Mouse (Mus musculus): ENCODE measurements around the gene Tmem30b.
"Not testable (repeated sequence)": the region's sequence is repeated elsewhere in the genome, so short reads cannot be mapped to it uniquely, and the experiment has no call there.

Gene Tmem30b

DNA sequence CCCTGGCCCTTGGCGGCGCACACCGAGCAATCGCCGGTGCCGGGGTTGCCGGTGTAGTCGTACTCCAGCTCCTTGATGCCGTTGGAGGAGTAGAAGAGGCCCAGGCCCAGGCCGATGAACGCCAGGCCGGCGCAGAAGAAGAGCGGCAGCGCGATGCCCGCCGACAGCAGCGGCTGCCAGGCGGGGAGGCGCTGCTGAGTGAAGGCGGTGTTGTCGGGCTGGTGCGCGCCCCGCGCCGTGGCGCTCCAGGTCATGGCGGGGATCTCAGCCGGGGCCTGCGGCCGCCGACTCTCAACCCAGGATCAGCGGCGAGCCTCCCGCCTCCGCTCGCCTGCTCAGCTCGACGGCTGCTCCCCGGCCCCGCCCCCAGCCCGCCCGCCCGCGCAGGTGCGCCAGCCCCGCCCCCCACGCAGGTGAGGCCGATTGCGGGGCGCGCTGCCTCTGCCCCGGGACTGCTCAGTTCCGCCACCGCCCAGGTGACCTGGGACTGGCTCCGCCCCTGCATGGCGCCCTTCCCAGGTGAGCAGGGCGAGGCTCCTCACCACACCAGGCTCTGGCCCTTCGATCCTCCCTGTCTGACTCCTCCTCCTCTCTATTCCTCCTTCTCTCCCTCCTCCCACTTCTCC lies at the start of gene Tmem30b:
Tmem30b (minus strand) TSS at position 307 of the 626 bp plus-strand sequence.
- DNase-seq (ENCODE audit: low read depth, low spot score), result peak; percentile 8

DNA sequence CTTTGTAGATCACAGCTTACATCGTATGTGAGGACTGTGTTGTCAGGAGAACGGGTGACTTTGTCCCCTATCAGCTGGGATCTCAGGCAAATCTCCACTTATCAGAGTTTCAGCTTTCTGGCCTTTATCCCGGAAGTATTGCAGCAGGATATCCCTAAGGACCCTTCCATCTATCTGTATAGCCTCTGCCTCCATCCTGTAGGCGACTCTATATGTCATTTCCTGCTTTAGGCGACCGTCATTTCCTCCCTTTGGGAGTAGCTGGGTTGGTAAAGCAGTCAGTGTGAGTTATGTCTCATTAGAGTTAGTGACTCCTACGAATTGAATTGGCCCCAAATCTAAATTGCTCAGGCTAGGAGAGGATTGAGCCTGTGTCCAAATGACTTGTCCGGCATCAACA lies 49.0 kb upstream of the Tmem30b start:
- DNase-seq (ENCODE audit: low read depth, low spot score), result no peak

DNA sequence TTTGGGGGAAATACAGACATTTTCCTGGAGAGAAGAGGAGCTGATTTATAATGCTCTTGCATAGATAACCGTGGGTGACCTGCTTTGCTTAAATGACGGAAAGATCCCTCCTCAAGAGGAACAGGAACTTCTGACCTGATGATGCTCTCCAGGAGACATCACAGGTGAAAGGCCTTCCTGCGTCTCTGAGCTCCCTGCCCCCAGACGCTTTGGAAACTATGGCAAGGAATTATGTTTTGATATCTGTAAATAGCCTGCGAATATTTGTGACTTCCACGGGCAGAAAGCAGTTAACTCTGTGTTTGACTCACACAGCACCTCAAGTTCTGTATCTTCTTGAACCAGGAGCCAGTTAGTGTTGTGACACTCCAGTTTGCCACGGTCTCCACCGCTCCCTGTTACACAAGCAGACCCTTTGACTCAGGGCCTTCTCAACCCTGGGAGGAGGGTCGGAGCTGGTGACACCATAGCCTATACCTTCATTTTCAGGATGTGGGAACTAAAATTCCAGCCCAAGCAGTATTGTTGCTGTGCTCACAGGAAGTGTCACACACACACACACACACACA lies 48.1 kb upstream of the Tmem30b start:
- no peak for DNase-seq (ENCODE audit: low read depth, low spot score)

DNA sequence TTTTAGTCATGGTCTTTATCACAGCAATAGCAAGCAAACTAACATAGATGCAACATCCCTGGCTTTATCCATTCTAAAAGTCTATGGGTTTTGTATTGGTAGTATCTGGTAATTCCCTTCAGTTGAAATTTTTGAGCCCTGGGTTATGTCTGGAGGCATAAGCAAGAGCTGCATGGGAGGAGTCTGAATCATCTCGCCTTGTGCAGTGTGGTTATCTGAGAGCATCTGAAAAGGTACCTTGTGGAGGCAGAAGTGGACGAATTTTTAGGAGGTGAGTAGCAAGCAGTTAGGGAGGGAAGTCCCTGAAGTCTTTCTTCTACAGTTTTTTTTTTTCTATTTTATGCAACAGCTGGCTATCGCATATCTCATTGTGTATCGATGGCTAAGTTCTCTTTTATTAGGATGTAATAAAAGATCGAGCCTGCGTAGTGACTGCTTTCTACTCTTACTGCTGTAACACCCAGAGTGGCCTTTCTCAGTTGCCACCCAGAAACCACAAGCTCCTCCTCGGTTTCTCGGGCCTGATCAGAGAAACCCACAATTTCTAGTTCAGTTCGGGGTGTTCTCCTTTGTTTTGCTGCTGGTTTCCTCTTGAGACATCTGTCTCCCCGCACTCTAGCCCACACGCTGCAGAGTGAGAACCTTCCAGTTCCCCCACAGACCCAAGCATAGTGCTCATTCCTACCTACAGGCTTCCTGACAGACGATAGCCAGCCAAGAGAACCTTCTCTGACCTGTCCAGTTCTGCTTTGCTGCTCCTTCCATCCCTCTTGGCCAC lies 47.0 kb upstream of the Tmem30b start:
- DNase-seq (ENCODE audit: low read depth, low spot score), result no peak

DNA sequence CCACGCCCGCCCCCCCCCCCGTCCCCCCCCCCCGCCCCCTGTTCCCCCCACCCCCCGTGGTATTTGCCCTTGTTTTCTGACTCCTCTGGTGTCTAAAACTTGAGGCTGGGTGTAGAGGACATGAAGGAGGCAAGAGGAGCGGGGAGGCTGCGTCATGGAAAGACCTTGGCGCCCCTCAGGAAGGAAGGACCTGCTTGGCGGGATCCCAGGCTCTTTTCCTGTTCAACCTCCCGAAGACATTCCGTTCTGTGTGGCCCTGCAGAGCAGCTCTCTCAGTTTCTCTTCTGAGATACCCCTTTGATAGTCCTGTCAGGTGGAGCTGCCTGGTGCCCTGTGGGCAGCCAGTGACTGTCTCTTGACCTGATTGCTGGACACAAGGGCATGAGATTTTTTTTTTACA lies 45.4 kb upstream of the Tmem30b start:
- DNase-seq (ENCODE audit: low read depth, low spot score), result no peak

DNA sequence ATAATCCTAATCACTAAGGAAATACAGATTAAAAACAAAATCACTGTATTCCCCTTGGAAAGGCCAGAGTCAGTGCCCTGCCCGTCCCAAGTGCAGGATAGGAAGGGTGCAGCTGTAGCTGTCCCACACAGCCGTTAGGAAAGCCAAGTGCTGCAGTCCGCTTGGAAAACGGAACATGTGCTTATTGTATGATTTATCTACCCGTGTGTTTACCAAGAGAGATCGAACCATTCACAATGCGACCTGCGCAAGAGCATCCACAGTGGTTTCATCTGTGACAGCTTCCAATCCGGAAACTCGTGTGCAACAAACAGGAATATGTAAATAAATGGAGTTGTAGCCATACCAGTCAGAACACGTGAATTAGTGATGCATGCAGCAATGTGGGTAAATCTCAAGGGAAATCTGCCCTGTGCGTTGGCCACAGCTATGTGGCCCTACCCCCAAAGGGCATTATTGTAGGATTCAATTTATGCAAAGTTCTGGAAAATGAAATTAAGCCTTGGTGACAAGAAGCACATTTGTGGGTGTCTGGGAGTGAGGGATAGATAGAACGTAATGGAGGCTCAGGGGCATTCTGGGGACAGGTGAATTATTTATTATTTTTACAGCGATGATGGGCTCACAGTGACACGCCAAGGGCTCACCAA lies 44.6 kb upstream of the Tmem30b start:
- DNase-seq (ENCODE audit: low read depth, low spot score), result no peak

DNA sequence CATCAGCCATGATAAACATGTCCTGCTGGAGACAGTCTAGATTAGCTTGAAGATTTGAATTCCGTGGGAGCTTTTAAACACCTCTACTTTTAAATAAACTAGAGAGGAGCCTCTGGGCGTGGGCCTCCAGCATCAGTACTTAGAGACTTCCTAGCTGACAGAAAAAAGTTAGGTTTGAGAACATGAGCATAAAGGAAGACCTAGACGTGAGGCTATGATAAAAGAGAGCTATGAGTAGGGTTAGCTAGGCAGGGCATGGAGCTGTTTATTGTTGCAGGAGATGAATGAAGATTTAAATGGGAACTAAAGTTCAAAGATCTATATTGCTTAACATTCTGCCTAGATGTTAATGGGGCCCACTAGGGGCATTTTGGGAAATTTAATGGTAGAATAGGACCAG lies 41.1 kb upstream of the Tmem30b start:
- DNase-seq (ENCODE audit: low read depth, low spot score), result no peak

DNA sequence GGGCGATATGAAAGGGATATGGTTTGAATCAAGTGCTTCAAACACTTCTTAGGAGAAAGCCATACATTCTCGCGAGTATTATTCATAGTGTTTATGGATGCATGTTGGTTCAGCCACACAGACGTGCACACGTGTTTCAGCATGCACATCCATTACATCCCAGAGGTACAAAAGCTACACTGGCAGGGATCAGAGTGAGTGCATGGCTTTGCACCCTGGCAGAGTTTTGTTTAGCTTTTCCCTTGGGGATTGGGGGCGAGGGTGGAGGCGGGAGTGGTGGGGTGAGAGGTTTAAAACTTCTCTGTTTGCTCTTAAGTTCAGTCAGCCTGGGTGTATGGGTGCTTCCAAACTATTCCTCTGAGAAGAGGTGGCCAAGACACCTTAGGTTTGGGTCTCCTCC lies 39.7 kb upstream of the Tmem30b start:
- no peak for DNase-seq (ENCODE audit: low read depth, low spot score)

DNA sequence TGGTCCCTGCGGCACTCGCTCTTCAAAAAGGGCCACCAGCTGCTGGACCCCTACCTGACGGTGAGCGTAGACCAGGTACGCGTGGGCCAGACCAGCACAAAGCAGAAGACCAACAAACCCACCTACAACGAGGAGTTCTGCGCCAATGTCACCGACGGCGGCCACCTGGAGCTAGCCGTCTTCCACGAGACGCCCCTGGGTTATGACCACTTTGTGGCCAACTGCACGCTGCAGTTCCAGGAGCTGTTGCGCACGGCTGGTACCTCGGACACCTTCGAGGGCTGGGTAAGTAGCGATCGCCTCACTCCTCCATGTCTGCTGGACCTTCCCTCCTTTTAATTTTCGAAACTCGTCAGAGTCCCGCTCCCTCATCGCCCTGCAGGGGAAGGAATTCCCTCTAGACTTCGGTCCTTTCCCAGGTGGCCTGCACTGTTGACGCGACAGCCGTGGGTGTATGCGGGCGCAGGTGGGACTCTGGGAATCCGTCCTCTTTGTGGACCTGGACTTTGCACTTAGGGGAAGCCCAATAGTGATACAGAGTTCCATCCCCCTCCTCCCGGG lies 39.1 kb upstream of the Tmem30b start:
- no peak for DNase-seq (ENCODE audit: low read depth, low spot score)

DNA sequence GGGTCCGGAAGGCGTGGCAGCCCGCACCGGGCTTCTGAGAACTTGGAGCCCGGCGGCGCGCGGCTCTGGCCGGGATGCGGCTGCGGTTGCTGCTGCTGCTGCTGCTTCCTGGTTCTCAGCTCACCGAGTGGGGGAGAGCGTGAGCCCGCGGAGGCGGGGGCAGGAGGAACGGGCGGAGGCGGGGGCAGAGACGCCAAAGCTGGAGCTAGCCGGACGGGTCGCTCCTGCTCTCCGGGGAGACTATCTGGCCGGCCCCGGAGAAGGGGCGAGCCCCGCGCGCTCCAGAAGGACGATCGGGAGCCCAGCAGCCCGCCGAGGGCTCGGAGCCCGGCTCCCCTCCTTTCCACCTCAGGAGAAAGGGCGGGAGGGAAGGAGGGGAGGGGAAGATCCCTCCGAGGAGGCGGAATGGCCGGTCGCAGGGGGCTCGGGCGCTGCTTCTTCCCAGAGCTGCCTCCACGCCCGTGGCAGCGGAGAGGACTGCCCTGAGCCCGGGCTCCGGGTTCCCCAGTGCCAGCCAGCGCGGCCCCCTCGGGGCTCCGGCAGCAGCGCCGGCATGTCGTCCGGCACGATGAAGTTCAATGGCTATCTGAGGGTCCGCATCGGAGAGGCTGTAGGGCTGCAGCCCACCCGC lies 38.5 kb upstream of the Tmem30b start, which contains the start of gene Prkch:
Prkch (plus strand) TSS at position 187 of the 631 bp plus-strand sequence.
- DNase-seq (ENCODE audit: low read depth, low spot score), result peak; percentile 68

DNA sequence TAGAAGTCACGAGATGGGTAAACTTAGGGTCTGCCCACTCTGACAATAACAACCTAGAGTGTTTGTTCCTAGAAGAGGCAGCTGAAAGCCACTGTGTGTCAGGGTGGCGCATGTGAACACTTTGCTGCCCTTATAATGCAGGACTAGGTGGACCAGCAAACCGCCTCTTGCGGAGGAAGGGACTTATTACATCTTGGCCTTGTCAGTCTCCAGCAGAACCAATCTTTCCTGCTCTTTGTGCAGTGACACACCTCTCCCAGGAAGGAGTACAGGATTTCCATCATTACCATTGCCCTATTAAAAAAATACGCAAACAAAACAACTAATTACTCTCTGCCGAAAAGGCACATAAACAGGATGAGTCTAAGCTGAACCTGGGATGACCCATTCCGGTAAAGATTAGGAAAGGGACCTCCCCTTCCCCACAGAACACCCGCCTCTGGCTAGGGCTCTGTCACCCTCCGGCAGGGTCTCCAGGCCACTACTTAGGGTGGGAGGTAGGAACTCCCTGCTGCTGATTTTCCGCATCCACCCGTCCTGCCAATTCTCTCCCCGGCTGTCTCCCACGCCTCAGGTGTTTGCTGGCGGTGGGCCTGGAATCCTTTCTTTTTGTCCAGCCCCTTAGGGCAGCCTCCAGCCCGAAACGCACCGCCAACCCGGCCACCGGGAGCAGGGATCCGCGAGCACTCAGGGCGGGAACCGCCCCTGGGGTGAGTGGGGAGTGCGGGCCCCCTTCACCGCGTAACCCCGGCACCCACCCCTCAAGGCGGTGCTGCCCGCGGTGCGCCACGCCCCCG lies 37.8 kb upstream of the Tmem30b start:
- DNase-seq (ENCODE audit: low read depth, low spot score), result no peak

DNA sequence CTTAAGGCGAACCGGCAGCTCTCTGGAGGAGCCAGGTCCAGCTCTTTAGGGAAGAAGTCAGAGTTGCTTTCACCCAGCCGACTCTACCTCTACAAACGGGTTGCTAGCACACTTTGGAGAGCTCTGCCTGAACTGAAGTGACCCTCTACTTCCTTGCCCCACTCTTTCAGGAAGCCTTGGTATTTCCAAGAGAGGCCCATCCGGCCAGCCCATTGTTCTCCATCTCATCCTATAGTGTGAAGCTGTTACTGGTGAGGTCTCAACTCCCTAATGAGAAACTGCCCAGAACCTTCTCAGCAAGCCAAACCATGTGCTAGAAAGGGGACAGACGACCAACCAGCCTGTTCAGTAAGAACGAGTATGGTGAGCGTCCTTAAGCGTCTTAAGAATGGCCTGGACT lies 37.1 kb upstream of the Tmem30b start:
- no peak for DNase-seq (ENCODE audit: low read depth, low spot score)

DNA sequence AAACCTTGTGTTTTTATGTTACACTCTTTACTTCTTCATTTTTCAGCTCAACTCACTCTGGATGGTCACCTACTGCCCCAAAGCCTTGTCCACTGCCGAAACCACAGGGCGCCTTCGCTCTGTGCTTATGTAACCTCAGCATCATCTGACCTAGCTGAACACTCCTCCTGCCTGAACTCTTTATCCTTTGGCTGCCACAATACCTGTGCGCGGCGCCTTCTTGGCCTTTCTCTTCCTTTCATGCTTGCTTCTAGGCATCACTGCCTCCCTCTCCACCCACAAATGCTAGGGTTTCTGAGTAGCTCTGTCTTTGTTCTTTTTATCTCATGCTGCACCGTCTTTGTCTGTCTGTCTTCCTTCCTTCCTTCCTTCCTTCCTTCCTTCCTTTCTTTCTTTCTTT lies 34.6 kb upstream of the Tmem30b start:
- DNase-seq (ENCODE audit: low read depth, low spot score), result no peak

DNA sequence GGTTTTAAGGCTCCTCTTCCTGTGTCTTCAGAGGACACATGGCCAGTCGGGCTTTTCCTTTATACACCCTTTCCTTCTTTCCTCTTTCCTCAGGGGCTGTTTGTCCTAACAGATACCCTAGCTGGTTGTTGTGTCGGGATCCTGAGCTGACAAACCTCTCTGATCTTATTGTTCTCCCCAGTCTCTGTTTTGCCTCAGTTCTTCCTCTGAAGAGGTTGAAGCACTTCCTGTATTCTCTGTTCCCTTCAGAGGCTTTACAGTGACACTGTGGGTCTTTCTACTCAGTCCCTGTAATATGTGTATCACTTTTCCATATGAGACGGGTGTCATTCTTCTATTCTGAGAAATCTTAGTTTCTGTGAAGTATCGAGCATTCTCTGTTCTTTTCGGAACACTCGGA lies 31.9 kb upstream of the Tmem30b start:
- DNase-seq (ENCODE audit: low read depth, low spot score), result no peak

DNA sequence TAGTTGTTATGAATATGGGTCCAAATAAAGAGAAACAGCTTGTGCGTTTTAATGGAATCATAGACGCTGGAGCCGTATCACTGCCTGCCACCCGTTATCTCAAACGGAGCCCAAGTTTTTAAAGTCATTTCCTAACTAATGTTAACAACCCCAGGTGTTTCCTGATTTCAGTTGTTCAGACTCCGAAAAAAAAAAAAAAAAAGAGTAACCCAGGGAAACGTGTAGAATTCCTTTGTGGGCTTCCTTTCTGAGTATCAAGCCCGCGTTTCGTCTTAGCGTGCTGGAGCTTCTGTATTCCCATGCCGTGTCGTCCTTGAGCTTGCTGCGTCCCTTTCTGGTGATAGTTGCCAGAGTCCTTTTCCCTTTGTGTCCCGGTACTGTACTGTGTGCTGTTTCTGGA lies 28.4 kb upstream of the Tmem30b start:
- no peak for DNase-seq (ENCODE audit: low read depth, low spot score)

DNA sequence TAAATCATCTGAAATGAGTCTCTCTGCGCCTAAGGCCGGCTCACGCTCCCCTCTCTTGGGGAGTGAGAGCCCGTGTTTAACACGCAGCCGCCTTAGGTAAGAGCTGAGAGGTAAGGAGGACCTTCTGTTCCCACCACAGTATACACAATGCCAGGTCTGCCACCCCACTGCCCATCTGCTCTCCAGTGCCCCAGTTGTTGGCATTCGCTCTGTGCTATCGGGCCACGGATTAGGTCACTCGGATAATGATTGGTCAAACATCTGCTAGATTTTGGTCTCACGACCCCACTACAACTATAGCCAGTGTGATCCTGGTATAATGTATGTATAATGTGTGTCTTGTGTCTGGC lies 19.4 kb upstream of the Tmem30b start:
- DNase-seq (ENCODE audit: low read depth, low spot score), result no peak

DNA sequence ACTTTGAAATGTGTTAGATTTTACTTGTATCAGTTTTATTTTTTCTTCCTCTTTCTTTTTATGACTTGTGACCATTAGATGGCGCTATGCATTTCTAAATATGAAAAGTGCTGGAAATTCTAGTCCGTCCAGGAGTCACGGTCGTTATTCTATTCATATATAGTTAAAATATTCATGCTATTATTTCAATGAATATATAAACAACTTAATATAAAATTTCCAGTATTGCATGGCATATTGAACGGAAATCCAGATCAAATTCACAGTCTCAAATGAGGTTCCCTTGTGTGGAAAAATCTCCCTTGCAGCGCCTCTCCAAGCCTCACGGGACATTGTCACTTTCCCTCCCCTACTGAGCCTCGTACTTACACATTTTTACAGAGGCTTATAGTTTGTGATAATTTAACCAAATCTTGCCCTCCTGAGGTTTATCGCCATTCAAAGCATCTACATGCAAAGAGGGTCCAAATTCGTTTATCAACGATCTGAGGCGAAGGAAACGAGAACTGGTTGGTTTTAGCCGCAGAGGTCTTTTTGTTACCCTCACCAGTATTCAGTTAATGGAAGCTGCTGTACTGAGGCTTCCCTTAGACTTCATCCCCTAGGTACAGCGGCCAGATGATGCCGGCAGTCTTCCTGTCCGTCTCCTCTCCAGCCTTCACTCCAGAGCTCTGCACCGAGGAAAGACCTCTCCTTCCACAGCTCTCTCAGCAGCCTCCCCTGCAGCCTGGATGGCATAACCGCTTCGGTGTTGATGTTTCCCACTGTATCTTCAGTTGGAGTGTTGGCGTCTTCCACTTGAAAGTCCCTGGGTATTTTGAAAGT lies 18.8 kb upstream of the Tmem30b start:
- no peak for DNase-seq (ENCODE audit: low read depth, low spot score)

DNA sequence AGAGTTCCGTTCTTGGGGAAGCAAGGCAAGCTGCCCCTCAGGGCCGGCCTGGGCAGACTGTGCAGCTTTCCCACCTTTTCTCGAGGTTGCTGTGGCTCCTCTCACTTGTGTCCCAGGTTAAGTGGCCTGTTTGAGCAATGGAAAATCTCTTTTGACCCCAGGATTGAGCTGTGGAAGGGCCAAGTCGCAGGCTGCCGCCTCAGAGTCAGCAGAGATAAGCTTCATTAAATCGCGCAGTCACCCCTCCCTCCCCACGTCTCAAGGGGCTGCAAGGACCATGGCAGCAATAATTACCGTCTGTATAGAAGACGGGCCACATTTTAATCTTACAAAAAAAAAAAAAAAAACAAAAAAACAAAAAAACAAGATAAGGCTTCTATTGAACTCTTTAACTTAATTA lies 18.0 kb upstream of the Tmem30b start:
- DNase-seq (ENCODE audit: low read depth, low spot score), result no peak

DNA sequence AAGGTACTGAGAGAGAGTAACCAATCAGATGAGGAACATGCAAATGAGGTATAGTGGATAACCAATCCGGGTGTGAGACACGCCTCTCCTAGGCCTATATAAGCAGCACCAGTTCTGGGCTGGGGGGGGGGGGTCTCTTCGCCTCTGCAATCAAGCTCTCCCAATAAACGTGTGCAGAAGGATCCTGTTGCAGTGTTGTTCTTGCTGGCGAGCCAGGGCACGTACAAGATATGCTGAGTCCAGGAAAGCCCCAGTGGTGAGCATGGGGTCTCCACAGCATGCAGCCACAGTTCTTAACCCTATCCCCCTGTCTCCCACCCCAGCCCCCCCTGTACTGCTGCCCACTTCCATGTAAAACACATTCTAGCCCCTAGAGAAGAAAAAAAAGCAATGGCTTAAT lies 16.9 kb upstream of the Tmem30b start:
- DNase-seq (ENCODE audit: low read depth, low spot score), result not testable (repeated sequence)

DNA sequence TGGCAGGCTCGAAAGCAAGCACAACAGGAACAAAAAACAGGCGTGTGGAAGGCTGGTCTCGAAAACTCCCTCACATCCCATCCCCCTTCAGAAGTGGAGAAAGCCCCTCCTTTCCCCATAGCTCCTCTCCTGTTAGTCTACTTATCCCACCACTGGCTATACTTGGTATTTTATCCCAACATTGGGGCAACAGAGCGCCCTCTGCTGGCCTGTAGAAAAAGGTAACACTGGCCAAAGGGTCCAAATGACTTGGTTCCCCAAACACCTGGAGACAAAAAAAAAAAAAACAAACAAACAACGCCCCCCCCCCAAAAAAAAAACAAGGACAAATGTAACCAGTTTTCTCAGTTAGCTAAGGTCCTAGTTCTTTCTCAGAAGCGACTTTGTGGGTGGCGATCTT lies 13.9 kb upstream of the Tmem30b start:
- no peak for DNase-seq (ENCODE audit: low read depth, low spot score)
